Mouse (Mus musculus) intestine, postnatal 0 days (tissue): Measurements from ENCODE around the gene Nhlrc1. TPM values are rescaled to one million over a fixed set of nuclear protein-coding genes. Genes with fewer than 3 reads are reported as not detected.

Experiments used
- ATAC-seq: fragments of 200-750 bp; cut with Nextera tagmentation; 2 replicates; pipeline ENCODE4 v1.8.0; 2017; ENCODE audit warnings: mild to moderate bottlenecking, moderate TSS enrichment, moderate library complexity
- H3K27ac ChIP-seq: fragments of 300-500 bp; sonication (generic); 2 replicates; pipeline ENCODE4 v1.5.1; 2014; ENCODE audit warnings: mild to moderate bottlenecking, low read depth, low read length, moderate library complexity
- H3K27me3 ChIP-seq: fragments of 300-500 bp; sonication (generic); replicated peaks from 2 replicates; pipeline ENCODE4 v1.6.1; 2014; ENCODE audit warnings: low read length, mixed read lengths; ENCODE audit not compliant: control insufficient read depth, insufficient read depth
- H3K36me3 ChIP-seq: fragments of 300-500 bp; sonication (generic); 2 replicates; pipeline ENCODE4 v1.6.1; 2014; ENCODE audit warnings: mild to moderate bottlenecking, moderate library complexity; ENCODE audit not compliant: control insufficient read depth, insufficient read depth
- H3K4me1 ChIP-seq: fragments of 300-500 bp; sonication (generic); replicated peaks from 2 replicates; pipeline ENCODE4 v1.6.1; 2014; ENCODE audit warnings: antibody characterized with exemption, low read length, mixed read lengths; ENCODE audit not compliant: control insufficient read depth, insufficient read depth
- H3K4me2 ChIP-seq: fragments of 300-500 bp; sonication (generic); replicated peaks from 2 replicates; pipeline ENCODE4 v1.6.1; 2014; ENCODE audit warnings: low read depth, mild to moderate bottlenecking, moderate library complexity
- H3K4me3 ChIP-seq: fragments of 300-500 bp; sonication (generic); 2 replicates; pipeline ENCODE4 v1.5.1; 2014; ENCODE audit warnings: low read depth, low read length
- H3K9ac ChIP-seq: fragments of 300-500 bp; sonication (generic); 2 replicates; pipeline ENCODE4 v1.6.1; 2014; ENCODE audit warnings: mild to moderate bottlenecking, low read depth, low read length
- H3K9me3 ChIP-seq: fragments of 300-500 bp; sonication (generic); 2 replicates; pipeline ENCODE4 v1.6.1; 2016; ENCODE audit warnings: mixed run types; ENCODE audit not compliant: control insufficient read depth
- CTCF ChIP-seq: sonication (generic); IDR thresholded peaks from 2 replicates; pipeline ENCODE4 v1.5.1; 2016; ENCODE audit warnings: low read depth, mild to moderate bottlenecking, control low read depth, antibody characterized with exemption, moderate library complexity
- WGBS: fragments of 180-500 bp; shearing (Covaris S2); extraction: QIAGEN DNeasy Blood & Tissue Kit; methylation state at CpG from one replicate; pipeline ENCODE4 v1.1.7; 2014; 5-methylcytosine and 5-hydroxymethylcytosine counted together
- polyA plus RNA-seq: library from polyadenylated mRNA; unstranded; fragments of >200 nt; fragmentation: Nextera tagmentation; extraction: Ambion mirVana; gene quantifications from 2 replicates; pipeline ENCODE4 v1.2.1, GENCODE M21; 2015

Gene Nhlrc1
- polyA plus RNA-seq, 1 experiment from 2014 or later: 2.1 TPM

- Histone ChIP-seq H3K27me3 (no peaks in the 10 kb centered on the region), H3K4me1 (no peaks in the 10 kb centered on the region), H3K9ac (no peak overlapping the region), H3K36me3 (no peaks in the 10 kb centered on the region), H3K27ac (no peak overlapping the region), H3K9me3 (no peaks in the 10 kb centered on the region), H3K4me2 (no peak overlapping the region), H3K4me3 (no peak overlapping the region)
- WGBS: 85% methylated on average over 7 of the region's 7 CpGs
- no peak for ATAC-seq
- no peak for TF ChIP-seq CTCF
Measured at GRCm38 (mm10) chr13:46992516-46993273, 22.0 kb downstream of the Nhlrc1 start.

GRCm38 (mm10) chr13:46990376-46991011 is 24.2 kb downstream of the Nhlrc1 start:
- H3K27ac ChIP-seq: no peak overlapping the region
- H3K9me3 ChIP-seq: no peaks in the 10 kb centered on the region
- 23% methylated on average over 4 of the region's 4 CpGs for WGBS
- ATAC-seq: peak; percentile 73
- no peak overlapping the region for H3K9ac ChIP-seq
- 0 out of 2 replicates have a peak, but pooled peaks cover 2% of the 10 kb centered on the region for H3K4me1 ChIP-seq
- TF ChIP-seq CTCF: no peak
- no peaks in the 10 kb centered on the region for H3K36me3 ChIP-seq
- 0 out of 2 replicates have a peak overlapping the region, but pooled peaks have one; percentile 13 for H3K4me2 ChIP-seq
- H3K27me3 ChIP-seq: no peaks in the 10 kb centered on the region
- H3K4me3 ChIP-seq: no peak overlapping the region

GRCm38 (mm10) chr13:46987941-46988340 is 26.7 kb downstream of the Nhlrc1 start:
- no peak for ATAC-seq
- Histone ChIP-seq H3K27me3 (no peaks in the 10 kb centered on the region), H3K9ac (no peak overlapping the region), H3K4me3 (no peak overlapping the region), H3K4me1 (0 out of 2 replicates have a peak, but pooled peaks cover 2% of the 10 kb centered on the region), H3K27ac (no peak overlapping the region), H3K4me2 (no peak overlapping the region), H3K36me3 (no peaks in the 10 kb centered on the region), H3K9me3 (no peaks in the 10 kb centered on the region)
- WGBS: 82% methylated on average over 8 of the region's 8 CpGs
- no peak for TF ChIP-seq CTCF

- no peak for ATAC-seq
- no peak overlapping the region for H3K4me3 ChIP-seq
Measured at GRCm38 (mm10) chr13:46986208-46986607, 28.4 kb downstream of the Nhlrc1 start.

GRCm38 (mm10) chr13:46983878-46984277 is 30.8 kb downstream of the Nhlrc1 start:
- no peaks in the 10 kb centered on the region for H3K27me3 ChIP-seq
- no peaks in the 10 kb centered on the region for H3K36me3 ChIP-seq
- H3K9me3 ChIP-seq: no peaks in the 10 kb centered on the region
- 81% methylated on average over 2 of the region's 2 CpGs for WGBS
- TF ChIP-seq CTCF: no peak
- H3K4me3 ChIP-seq: no peak overlapping the region
- no peak overlapping the region for H3K27ac ChIP-seq
- H3K4me2 ChIP-seq: no peak overlapping the region
- H3K9ac ChIP-seq: no peak overlapping the region
- no peak for ATAC-seq
- peaks cover 8% of the 10 kb centered on the region; the same call in 1 of the 2 replicates for H3K4me1 ChIP-seq

More at GRCm38 (mm10) chr13:46986208-46986607, 28.4 kb downstream of the Nhlrc1 start:
- Histone ChIP-seq H3K27ac (no peak overlapping the region), H3K4me2 (0 out of 2 replicates have a peak overlapping the region, but pooled peaks have one; percentile 21), H3K4me1 (0 out of 2 replicates have a peak, but pooled peaks cover 4% of the 10 kb centered on the region), H3K27me3 (no peaks in the 10 kb centered on the region), H3K9me3 (no peaks in the 10 kb centered on the region), H3K9ac (no peak overlapping the region), H3K36me3 (no peaks in the 10 kb centered on the region)
- no peak for TF ChIP-seq CTCF
- 39% methylated on average over 6 of the region's 6 CpGs for WGBS

- no peak overlapping the region for H3K9ac ChIP-seq
- TF ChIP-seq CTCF: no peak
- H3K4me2 ChIP-seq: no peak overlapping the region; the same call in 1 of the 2 replicates
- H3K27ac ChIP-seq: no peak overlapping the region
- no peaks in the 10 kb centered on the region for H3K9me3 ChIP-seq
- 16% methylated on average over 13 of the region's 13 CpGs for WGBS
- peaks cover 6% of the 10 kb centered on the region; the same call in 1 of the 2 replicates for H3K4me1 ChIP-seq
- ATAC-seq: no peak
- no peaks in the 10 kb centered on the region for H3K36me3 ChIP-seq
- H3K27me3 ChIP-seq: no peaks in the 10 kb centered on the region
- H3K4me3 ChIP-seq: no peak overlapping the region
Measured at GRCm38 (mm10) chr13:46979836-46980490, 34.7 kb downstream of the Nhlrc1 start.
